Mouse (Mus musculus): ENCODE data around the gene Serpinc1.

GRCm38 (mm10) chr1:161039741-161040425 is 61.5 kb downstream of the Serpinc1 start:
- no peak for TF ChIP-seq POLR2A (IDR thresholded peaks at IDR 0.05; ENCODE audit: borderline replicate concordance, insufficient read depth, low read length)
- no peak for TF ChIP-seq CTCF (IDR thresholded peaks at IDR 0.05; ENCODE audit: borderline replicate concordance, insufficient read depth, low read depth, low read length)
